Mouse (Mus musculus) erythroblast, embryonic 14.5 days (primary cell): ENCODE results near the gene Mbnl1. TPM values are rescaled to one million over a fixed set of nuclear protein-coding genes. Genes with fewer than 3 reads are reported as not detected.

Source experiments
- H3K27me3 ChIP-seq: 2 replicates; pipeline ENCODE4 v1.6.1; 2012; ENCODE audit warnings: inconsistent platforms; ENCODE audit not compliant: control insufficient read depth
- H3K36me3 ChIP-seq: 2 replicates; pipeline ENCODE4 v1.6.1; 2012; ENCODE audit warnings: mild to moderate bottlenecking, inconsistent platforms; ENCODE audit not compliant: control insufficient read depth
- H3K4me1 ChIP-seq: 2 replicates; pipeline ENCODE4 v1.6.1; 2012; ENCODE audit warnings: inconsistent platforms; ENCODE audit not compliant: control insufficient read depth
- H3K4me3 ChIP-seq: replicated peaks from 2 replicates; pipeline ENCODE3; 2012; ENCODE audit warnings: moderate library complexity, mild to moderate bottlenecking, inconsistent platforms
- H3K9me3 ChIP-seq: 2 replicates; pipeline ENCODE4 v1.6.1; 2012; ENCODE audit warnings: low read length, inconsistent platforms, mixed read lengths; ENCODE audit not compliant: control insufficient read depth
- GATA1 ChIP-seq: IDR thresholded peaks from 2 replicates; pipeline ENCODE4 v1.6.1; 2012; ENCODE audit warnings: low read length, inconsistent platforms, mixed read lengths
- TAL1 ChIP-seq: IDR thresholded peaks from 3 replicates; pipeline ENCODE4 v1.6.1; 2012; ENCODE audit warnings: low read length, inconsistent platforms, mixed read lengths
- polyA plus RNA-seq: library from polyadenylated mRNA; stranded (reverse); fragments of >175 nt; gene quantifications from 2 replicates; pipeline ENCODE4 v1.2.3, GENCODE M21; 2012

Gene Mbnl1
- polyA plus RNA-seq, 1 experiment: 1.6 TPM

- Histone ChIP-seq H3K9me3 (no peaks in the 10 kb centered on the region), H3K27me3 (no peaks in the 10 kb centered on the region), H3K36me3 (peaks cover 63% of the 10 kb centered on the region), H3K4me1 (peaks cover 66% of the 10 kb centered on the region), H3K4me3 (peak overlapping the region; percentile 33)
- TF ChIP-seq GATA1: no peak
- no peak for TF ChIP-seq TAL1
These were observed 131.0 kb downstream of the Mbnl1 start for GRCm38 (mm10) chr3:60603637-60604036.

GRCm38 (mm10) chr3:60604205-60604604, 131.6 kb downstream of the Mbnl1 start:
- H3K36me3 ChIP-seq: peaks cover 59% of the 10 kb centered on the region
- H3K9me3 ChIP-seq: no peaks in the 10 kb centered on the region
- H3K4me1 ChIP-seq: peaks cover 66% of the 10 kb centered on the region
- no peaks in the 10 kb centered on the region for H3K27me3 ChIP-seq
- TF ChIP-seq TAL1 (no peak), GATA1 (no peak)
- peak overlapping the region; percentile 33 for H3K4me3 ChIP-seq

GRCm38 (mm10) chr3:60608952-60609403, 136.3 kb downstream of the Mbnl1 start:
- no peak overlapping the region for H3K4me3 ChIP-seq
- H3K36me3 ChIP-seq: peaks cover 47% of the 10 kb centered on the region
- H3K9me3 ChIP-seq: no peaks in the 10 kb centered on the region
- peaks cover 31% of the 10 kb centered on the region for H3K4me1 ChIP-seq
- TF ChIP-seq GATA1 (no peak), TAL1 (no peak)
- H3K27me3 ChIP-seq: no peaks in the 10 kb centered on the region

DNA sequence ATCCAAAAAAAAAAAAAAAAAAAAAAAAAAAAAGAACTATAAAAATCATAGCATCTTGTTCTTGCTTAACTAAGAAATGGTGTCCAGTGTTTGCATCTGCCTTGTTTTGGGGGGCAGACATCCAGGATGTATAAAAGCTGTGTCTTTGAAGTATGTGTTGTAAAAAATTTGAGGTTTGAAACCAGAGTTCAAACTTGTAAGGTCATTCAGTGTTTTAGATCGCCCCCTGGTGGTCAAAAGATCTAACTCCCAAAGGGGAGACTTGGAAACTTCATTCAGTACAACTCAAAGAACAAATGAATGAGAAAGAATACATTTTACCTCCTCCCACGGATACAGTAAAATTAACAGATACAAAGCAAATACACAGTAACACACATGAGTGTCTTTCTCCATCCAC, 139.2 kb downstream of the Mbnl1 start:
- peaks cover 15% of the 10 kb centered on the region for H3K4me1 ChIP-seq
- H3K36me3 ChIP-seq: peaks cover 44% of the 10 kb centered on the region
- TF ChIP-seq TAL1 (no peak), GATA1 (no peak)
- H3K9me3 ChIP-seq: no peaks in the 10 kb centered on the region
- H3K4me3 ChIP-seq: no peak overlapping the region
- H3K27me3 ChIP-seq: no peaks in the 10 kb centered on the region

- no peak for TF ChIP-seq TAL1
- TF ChIP-seq GATA1: no peak
- Histone ChIP-seq H3K27me3 (no peaks in the 10 kb centered on the region), H3K9me3 (no peaks in the 10 kb centered on the region), H3K36me3 (peaks cover 51% of the 10 kb centered on the region), H3K4me1 (peaks cover 10% of the 10 kb centered on the region), H3K4me3 (no peak overlapping the region)
These were observed 140.5 kb downstream of the Mbnl1 start for GRCm38 (mm10) chr3:60613121-60613520.

GRCm38 (mm10) chr3:60614516-60614915, 141.9 kb downstream of the Mbnl1 start:
- no peak overlapping the region for H3K4me3 ChIP-seq
- no peaks in the 10 kb centered on the region for H3K27me3 ChIP-seq
- H3K36me3 ChIP-seq: peaks cover 60% of the 10 kb centered on the region
- peaks cover 8% of the 10 kb centered on the region for H3K4me1 ChIP-seq
- TF ChIP-seq TAL1: no peak
- no peak for TF ChIP-seq GATA1
- H3K9me3 ChIP-seq: no peaks in the 10 kb centered on the region

GRCm38 (mm10) chr3:60615057-60615606, 142.5 kb downstream of the Mbnl1 start:
- peaks cover 66% of the 10 kb centered on the region for H3K36me3 ChIP-seq
- peaks cover 8% of the 10 kb centered on the region for H3K4me1 ChIP-seq
- H3K9me3 ChIP-seq: no peaks in the 10 kb centered on the region
- TF ChIP-seq GATA1 (no peak), TAL1 (no peak)
- no peaks in the 10 kb centered on the region for H3K27me3 ChIP-seq
- H3K4me3 ChIP-seq: no peak overlapping the region

GRCm38 (mm10) chr3:60615615-60616014, 143.0 kb downstream of the Mbnl1 start:
- H3K4me1 ChIP-seq: peaks cover 8% of the 10 kb centered on the region
- H3K9me3 ChIP-seq: no peaks in the 10 kb centered on the region
- no peak for TF ChIP-seq GATA1
- no peak for TF ChIP-seq TAL1
- H3K4me3 ChIP-seq: no peak overlapping the region
- no peaks in the 10 kb centered on the region for H3K27me3 ChIP-seq
- peaks cover 69% of the 10 kb centered on the region for H3K36me3 ChIP-seq

- peaks cover 74% of the 10 kb centered on the region for H3K36me3 ChIP-seq
- H3K27me3 ChIP-seq: no peaks in the 10 kb centered on the region
- TF ChIP-seq GATA1: no peak
- no peak for TF ChIP-seq TAL1
- peaks cover 8% of the 10 kb centered on the region for H3K4me1 ChIP-seq
- no peak overlapping the region for H3K4me3 ChIP-seq
- no peaks in the 10 kb centered on the region for H3K9me3 ChIP-seq
These were observed 143.5 kb downstream of the Mbnl1 start for GRCm38 (mm10) chr3:60616147-60616546.

GRCm38 (mm10) chr3:60617643-60618042, 145.0 kb downstream of the Mbnl1 start:
- Histone ChIP-seq H3K4me1 (peaks cover 8% of the 10 kb centered on the region), H3K36me3 (peaks cover 80% of the 10 kb centered on the region), H3K4me3 (no peak overlapping the region), H3K9me3 (no peaks in the 10 kb centered on the region), H3K27me3 (no peaks in the 10 kb centered on the region)
- TF ChIP-seq TAL1: no peak
